Mouse (Mus musculus): ENCODE measurements around the gene Tmsb10.

DNA sequence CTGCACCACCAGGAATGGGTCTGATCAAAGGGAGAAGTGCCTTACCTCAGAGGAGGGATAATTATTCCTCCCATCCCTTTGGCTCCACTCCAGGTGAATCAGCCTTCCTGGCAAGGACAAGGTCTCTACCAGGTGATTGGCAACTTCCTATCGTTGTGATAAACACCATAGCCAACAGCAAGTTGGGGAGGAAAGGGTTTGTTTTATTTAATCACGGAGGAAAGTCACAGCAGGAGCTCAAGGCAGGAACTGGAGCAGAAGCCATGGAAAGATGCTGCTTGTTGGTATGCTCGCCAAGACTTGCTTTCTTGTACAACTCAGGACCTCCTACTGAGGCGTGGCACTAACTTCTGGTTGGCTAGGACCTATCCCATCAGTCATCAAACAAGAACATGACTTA is 47.3 kb downstream of the Tmsb10 start:
- TF ChIP-seq CTCF (IDR thresholded peaks at IDR 0.05; ENCODE audit: low read depth) (no peak), EP300 (IDR thresholded peaks at IDR 0.05; ENCODE audit: low read depth) (no peak)
